Mouse (Mus musculus) heart, postnatal 0 days (tissue): ENCODE measurements at regions not wholly inside any gene's neighbourhood (a gene's known extent, or its start where the extent isn't known, plus 50 kb on each side); places are given as distances from the start of the nearest gene placed in this dataset.

Experiments
- CTCF ChIP-seq: IDR thresholded peaks from 2 replicates; pipeline ENCODE4 v1.5.1; 2016; ENCODE audit warnings: antibody characterized with exemption, control low read depth, low read depth
- EP300 ChIP-seq: IDR thresholded peaks from 2 replicates; pipeline ENCODE4 v1.6.1; 2016; ENCODE audit warnings: antibody characterized with exemption, low read depth

GRCm38 (mm10) chr6:94407751-94408150, 92.4 kb upstream of the Slc25a26 start:
- TF ChIP-seq CTCF (no peak), EP300 (no peak)
